Mouse (Mus musculus): Measurements from ENCODE around the gene Dyx1c1. TPM values are rescaled to one million over a fixed set of nuclear protein-coding genes. Genes with fewer than 3 reads are reported as not detected.

Gene Dyx1c1
- under 1 TPM; 0.32 to 0.88 TPM for total RNA-seq (2021)

DNA sequence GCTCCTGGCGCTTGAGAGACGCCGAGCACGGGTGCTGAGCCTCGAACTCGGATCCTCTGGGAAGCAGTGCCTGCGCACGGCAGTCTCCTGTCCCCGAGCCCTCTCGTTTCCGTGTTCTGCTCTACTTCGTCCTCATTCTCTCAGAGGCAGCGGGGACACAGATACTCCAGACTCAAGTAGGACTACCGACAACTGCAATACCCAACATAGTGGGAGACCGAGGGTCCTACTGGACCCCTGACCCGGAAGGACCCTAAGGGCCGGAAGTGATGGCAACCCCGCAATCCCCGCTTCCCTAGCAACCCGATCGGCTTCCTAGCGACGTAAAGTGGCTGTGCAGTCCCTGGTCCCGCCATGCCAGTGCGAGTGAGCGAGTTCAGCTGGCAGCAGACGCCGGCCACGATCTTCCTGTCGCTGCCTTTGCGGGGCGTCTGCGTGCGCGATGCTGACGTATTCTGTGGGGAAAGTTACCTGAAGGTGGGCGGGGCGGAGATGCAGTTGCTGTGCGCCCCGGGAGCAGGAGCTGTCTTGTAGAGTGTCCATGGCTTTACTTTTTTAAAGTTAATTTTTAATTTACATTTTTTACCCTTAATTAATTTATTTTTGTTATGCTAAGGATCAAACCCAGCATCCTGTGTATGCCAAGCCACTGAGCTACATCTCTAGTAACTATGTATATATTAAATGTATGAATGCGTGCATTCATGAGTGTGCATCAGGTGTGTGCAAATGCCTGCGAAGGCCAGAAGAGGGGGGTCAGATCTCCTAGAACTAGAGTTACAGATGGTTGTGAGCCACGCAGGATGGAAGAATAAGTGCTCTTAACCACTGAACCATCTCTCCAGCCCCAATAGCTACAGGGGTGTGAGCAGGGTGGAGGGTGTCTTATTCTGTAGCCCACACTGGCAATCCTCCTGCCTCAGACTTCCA is at the start of gene Dyx1c1, which contains the start of gene Gm44503:
TSS of gene Dyx1c1 (plus strand) at position 265 of the 930 bp plus-strand sequence.
TSS of gene Gm44503 (plus strand) at position 332 of the 930 bp plus-strand sequence.
- peak; percentile 79 for DNase-seq

DNA sequence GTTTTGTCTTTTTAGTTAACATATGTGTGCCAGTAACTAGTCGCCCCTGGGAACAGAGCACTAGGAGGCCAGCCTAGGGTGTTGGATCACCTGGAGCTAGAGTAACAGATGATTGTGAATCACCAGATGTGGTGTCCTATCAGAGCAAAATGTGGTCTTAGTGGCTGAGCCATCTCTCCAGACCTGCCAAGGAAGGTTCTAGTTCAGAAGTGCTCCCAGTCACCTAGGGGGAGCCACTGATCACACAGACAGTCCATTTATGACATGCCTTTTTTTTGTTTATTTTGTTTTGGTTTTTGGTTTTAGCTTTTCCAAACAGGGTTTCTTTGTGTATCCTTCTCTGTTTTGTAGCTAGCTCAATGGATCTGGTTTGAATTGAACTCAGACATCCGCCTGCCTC is 47.2 kb upstream of the Dyx1c1 start:
- no peak for DNase-seq

DNA sequence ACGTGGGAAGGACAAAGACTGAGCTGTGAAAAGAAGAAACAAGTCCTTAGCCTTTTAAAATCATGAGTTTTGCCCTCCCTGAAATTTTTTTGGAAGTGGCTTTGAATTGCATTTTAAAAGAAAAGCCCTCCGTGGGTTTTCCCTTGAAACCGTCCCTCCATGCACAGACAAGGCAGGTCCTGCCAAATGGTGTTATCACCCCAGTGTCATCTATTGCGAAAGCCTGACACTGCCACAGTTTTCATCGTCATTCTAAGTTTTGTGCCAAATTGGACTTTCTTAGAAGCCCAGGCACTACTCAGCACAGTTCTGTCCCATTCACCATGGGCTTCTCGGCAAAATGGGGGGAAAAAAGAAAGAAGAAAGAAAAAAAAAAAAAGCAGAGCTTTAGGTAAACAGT is 45.0 kb upstream of the Dyx1c1 start:
- DNase-seq, result no peak

DNA sequence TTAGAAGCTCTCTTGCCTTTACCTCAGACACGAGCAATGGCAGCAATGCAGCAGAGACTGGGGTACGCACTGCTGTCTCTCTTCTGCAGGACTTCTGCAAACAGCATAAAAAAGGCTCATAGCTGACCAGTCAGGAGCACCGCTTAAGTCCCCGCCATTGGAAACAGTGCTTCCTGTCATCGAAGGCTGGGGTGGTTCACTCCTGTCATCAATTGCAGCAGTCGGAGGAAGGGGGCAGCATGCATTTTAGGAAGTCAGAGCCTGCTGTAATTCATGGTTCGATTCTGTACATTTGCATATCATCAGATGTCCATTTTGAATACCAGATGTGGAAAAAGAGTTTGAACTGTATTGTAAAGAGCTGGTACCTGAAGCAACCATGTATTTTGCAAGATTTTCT is 42.9 kb upstream of the Dyx1c1 start:
- no peak for DNase-seq

DNA sequence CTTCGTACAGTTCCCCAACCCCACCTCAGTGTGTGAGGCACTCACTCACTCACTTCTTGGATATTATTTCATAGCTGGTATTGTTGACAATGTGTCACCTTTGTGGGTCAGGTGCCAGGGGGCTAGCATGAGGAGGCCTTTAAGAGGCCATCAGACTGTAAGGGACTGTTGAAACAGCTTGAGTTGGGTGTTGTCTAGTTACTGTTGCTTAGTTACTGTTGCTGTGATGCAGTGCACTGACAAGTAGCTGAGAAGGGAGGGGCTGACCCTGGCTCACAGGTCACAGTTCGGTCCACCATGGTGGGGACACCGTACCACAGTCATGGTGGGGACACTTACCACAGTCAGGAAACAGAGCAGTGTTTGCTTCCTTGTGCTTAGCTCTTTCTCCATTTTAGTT is 35.5 kb upstream of the Dyx1c1 start:
- DNase-seq, result no peak

DNA sequence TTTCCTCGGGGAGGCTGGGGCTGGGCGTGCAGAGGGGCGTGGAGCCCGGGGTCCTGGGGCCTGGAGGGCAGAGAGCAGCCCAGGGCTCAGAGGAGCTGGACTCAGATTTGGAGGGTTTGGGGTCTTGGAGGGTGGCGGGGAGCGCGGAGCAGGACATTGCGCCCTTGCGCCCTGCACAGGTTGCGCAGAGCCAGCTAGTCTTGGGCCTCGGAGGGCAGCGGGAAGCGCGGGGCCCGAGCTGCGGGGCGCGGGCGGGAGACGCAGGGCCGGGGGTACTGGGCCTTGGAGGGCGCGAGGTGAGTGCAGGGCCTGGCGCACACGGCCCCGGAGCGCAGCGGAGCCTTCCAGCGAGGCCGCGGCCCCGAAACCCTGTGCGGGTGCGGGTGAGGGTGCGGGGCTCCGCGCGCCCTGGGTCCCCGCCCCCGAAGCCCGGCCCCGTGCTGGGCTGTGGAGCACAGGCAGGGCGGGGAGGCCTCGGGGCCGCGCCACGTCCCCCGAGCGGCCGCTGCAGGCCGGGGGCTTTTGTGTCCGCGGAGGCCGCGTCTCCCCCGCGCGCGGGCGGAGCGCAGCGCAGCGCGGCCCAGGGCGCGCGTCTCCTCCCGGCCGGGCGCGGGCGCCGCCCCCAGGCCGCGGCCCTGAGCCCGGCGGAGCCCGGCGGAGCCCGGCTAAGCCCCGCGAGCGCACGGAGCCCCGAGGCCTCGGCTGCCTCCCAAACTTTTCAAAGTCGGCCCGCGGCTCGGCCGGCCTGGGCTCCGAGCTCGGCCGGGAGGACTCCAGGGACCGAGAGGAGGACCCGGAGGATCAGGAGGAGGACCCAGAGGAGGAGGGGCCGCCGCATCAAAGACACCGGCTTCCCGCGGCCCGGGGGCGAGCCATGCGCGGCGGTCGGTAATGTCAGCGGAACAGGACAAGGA is 33.3 kb upstream of the Dyx1c1 start, which contains the start of gene Pygo1:
TSS of gene Pygo1 (plus strand) at position 625 of the 914 bp plus-strand sequence.
- DNase-seq, result peak; percentile 63

DNA sequence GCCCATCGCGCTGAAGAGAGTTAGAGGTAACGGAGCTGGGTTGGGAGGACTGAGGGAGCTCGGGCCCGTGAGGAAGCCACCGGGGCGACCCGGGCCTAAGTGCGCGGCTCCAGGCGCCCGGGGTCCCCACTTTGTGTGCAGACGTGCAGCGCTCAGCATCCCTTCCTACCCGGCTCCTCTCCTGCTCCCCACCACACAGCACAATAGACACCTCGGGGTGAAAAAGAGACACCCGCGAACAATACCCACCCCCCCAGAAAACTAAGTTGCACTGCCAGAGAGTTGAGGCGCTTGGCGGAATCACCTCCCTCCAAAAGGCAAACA is 32.7 kb upstream of the Dyx1c1 start:
- DNase-seq, result no peak

DNA sequence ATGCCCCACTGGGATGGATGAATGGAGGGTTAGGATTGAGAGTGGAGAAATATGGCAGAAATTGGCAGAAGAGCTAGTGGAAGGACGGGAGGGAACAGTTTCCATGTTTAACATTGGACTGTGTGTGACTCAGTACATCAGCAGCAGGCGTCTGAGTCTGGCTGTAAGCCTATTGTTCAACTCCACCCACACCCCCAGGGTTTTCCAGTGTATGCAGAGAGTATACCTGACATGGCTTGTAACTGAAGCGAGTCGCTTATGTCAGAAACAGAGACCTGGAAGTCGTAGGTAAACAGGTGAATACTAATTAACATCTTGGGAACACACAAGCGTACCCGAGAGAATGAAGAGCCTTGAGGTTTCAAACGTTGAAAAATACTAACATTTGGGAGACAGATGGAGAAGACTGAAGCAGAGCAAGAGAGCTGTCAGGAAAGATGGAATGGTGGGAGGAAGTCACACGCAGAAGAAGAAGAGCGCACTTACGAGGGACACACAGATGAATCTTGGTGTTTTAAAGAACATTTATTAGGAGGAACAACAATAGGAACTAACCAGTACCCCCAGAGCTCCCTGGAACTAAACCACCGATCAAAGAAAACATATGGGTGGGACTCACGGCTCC is 27.3 kb upstream of the Dyx1c1 start:
- DNase-seq, result no peak

DNA sequence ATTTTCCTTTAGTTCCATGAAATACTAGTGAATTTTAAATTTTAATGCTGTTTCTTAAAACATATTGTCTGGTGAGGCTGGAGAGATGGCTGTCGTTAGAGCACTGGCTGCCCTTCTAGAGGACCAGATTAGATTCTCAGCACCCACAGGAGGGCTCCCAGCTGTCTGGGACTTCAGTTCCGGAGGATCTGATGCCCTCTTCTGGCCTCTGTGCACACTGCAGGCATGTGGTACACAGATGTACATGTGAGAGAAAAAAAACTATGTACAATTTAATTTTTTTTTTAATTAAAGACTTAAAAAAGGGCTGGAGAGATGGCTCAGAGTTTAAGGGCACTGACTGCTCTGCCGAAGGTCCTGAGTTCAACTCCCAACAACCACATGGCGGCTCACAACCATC is 23.3 kb upstream of the Dyx1c1 start:
- no peak for DNase-seq

DNA sequence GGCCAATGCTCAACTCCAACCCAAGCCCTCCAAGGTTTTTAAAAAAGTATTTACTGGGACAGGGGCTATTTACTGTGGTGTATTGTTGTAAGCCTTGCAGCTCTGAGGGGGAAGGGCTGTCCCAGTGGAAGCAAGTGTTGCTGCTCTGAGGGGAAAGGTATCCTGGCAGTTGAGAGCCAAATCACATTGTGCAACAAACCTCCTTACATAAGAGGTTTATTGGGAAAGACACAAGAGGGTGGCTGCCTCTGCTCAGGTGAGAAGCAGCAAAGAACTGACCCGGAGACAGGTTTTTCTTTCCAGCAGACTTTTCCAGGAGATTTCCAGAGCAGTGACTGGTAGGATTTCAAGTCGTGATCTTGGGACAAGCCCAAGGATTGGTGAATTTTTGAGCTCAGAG is 22.3 kb upstream of the Dyx1c1 start:
- no peak for DNase-seq

DNA sequence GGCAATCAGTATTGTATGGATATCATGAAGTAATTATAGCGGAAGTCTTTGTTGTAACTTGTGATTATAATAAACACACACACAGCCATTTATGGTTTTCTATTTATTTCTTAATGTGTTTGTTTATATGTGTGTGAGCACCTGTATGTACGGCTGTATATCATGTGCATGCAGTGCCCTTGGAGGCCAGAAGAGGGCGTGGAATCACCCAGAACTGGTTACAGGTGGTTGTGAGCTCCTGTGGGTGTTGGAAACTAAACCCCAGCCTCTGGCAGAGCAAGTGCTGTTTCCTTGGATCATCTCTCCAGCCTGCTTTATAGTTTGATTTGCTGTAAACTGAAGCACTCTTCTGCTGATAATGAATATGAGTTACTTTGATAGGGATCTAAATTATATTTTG is 15.2 kb upstream of the Dyx1c1 start:
- DNase-seq, result no peak

DNA sequence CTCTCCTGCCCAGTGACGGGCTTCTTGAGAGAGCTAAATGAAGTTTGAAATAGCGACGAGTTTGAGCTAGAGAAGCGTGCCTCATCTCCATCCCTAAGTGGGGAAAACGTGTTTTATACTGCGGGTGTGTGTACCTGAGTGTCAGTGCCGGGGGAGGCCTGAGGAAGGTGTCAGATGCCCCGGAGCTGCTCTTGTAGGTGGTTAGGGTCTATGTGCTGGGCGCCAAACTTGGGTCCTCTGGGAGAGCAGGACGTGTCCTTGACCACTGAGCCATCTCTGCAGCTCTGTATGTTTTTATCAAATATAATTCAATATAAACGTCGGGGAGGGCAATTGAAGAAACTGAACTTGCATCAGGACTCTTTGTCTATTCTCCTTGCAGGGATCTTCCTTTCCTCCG is 14.3 kb upstream of the Dyx1c1 start:
- DNase-seq, result no peak

DNA sequence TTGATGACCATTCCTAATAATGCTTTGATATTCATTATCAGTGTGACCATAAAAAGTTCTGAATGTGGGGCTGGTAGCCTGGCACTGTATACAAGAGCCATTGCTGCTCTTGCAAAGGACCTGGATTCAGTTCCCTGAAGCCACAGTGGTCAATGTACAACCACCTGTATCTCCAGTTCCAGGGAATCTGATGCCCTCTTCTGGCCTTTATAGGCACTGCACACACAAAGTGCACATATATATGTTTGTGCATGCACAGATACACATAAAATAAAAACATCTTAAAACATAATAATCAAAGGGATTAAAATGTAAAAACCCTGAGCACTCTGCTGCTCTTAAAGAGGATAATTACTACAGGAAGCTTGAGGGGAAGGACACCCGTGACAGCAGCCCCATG is 11.6 kb upstream of the Dyx1c1 start:
- DNase-seq, result no peak

DNA sequence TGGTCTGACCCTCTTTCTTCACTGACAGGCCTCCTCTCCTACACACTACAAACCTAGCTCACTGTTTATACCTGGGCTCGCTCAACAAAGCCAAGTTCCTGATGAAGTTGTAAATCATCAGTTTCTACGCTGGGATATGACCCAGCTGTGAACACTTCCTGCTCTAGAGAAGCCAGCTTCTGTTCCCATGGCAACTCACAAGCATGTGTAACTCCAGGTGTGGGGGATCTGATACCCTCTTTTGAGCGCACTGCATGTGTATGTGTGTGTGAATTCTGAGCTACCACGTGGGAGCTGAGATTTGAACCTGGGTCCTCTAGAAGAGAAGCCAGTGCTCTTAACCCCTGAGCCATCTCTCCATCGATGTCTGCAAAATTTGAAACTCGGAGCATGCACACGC is 9.0 kb upstream of the Dyx1c1 start:
- no peak for DNase-seq

DNA sequence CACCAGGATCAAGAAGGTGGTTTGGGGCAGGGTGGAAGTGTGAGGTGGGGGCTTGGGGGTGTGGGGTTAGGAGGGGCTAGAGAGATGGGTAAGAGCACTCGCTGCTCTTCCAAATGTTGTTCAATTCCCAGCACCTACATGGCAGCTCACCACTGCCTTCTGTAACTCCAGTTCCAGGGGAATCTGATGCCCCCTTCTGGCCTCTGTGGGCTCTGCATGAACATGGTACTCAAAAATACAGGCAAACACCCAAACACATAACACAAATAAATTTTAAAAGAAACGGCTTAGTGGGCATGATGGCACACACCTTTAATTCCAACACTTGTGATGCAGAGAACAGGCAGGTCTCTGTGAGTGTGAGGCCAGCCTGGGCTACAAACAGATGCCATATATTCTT is 3.8 kb upstream of the Dyx1c1 start:
- peak; percentile 14 for DNase-seq

DNA sequence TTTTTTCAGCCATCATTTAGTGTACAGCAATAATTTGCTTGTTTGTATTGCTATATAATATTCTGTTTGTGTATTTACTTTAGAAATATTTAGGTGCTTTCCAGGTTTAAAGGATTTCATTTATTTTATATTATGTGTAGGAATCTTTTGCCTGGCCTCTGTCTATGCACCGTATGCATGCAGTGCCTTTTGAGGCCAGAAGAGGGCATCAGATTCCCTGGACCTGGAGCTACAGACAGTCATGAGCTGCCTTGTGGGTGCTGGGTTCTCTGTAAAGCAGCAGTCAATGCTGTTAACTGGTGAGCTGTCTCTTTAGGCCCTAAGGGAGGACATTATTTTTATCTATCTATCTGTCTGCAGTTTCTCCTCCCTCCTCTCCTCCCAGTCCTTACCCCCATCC is 3.0 kb upstream of the Dyx1c1 start:
- DNase-seq, result peak; percentile 53

DNA sequence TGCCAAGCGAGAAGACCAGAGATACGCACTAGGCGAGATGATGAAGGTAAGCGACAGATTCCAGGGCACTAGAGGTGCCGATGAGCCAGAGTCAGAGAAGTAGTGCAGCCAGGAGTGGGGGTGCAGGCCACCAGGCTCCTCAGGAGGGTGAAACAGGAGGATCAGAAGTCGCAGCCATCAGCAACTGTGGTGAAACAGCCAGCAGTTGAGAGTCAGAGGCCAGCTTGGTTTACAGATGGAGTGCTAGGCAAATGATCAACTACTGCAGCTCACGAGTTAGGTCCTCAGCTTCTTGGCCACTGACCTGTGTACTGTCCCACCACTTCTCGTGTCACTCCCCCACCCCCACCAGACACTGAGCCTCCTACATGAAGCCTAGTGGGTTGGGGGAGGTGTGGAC is 2.8 kb downstream of the Dyx1c1 start:
- no peak for DNase-seq

DNA sequence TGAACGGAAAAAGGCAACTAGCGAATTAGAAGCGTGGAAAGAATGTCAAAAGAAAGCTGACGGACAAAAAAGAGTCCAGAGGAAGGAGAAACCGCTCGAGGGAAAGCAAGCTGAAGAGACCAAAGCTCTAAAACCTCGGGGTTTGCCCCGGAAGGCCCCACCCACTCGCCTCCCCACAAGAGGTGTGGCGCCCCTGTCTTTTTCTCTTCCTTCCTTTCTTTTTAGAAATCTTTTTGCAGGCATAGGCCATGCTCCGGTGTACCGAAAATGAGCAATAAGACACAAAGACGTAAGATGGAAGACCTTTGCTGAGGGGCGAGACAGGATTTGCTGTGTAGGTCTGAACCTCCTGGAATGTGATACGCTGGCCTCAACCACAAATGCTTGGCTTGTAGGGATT is 3.4 kb downstream of the Dyx1c1 start:
- no peak for DNase-seq

DNA sequence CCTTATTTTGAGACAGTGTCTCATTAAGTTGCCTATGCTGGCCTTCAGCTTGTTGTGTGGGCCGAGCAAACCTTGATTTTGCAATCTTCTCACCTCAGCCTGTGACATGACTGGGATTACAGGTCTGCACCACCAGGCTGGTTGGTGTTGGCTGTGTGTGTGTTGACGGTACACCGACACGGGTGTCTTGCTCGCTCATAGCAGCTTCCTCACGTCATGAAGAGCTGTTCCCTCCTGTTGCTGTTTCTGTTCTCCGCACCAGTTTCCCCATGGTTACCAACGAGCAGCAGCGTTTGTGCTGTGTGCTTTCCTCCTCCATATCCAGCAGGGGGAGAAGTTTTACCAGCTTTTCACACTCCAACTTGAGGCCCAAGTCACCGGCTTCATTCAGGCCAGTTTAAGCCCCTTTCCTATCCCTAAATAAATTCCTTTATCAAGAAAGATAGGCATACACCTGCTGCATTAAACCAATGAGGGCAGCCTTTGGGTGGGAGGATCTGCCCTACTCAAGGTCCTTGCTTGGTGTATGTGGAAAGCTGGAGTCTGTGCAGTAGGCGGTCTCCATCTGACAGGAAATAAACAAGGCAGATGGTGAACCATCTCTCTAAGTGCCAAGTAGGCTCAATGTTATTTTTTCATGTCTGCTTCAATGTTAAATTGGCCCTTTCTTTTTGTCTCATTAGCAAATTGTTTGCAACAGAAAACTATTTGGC is 9.9 kb downstream of the Dyx1c1 start:
- DNase-seq, result peak; percentile 39

DNA sequence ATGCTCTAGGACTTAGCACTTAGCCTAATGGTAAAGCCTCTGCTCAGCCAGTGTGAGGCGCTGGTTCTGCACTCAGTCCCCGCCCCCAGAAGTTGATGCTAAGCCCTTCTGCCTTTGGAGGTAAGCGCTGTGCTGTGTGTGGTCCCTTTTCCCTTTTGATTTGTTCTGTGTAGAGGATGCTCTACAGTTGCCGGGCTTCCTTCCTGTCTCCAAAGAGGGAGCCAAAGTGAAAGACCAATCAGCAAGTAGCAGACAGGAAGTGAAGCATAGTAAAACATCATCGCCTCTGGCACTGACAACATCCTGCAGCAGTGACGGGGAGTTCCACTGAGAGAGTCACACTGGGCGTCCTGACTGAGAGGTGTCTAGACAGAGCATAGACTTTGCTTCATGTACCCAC is 11.3 kb downstream of the Dyx1c1 start:
- peak; percentile 12 for DNase-seq

DNA sequence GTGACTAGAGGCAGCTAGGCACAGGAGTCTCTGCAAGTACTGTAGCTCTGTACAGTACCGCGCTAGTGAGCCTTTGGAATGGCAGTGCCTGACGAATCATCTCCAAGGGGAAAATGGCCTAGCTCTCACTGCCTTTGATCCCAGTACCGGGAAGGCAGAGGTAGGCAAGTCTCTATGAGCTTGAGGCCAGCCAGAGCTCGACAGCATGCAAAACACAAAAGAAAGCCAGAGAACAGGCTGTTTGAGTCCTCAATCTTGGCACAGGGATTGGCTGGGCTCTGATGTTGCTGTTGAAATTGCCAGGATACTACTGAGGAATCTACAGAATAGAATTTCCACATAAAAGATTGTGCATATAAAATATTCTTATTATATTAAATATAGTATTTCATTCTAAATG is 13.8 kb downstream of the Dyx1c1 start:
- no peak for DNase-seq

DNA sequence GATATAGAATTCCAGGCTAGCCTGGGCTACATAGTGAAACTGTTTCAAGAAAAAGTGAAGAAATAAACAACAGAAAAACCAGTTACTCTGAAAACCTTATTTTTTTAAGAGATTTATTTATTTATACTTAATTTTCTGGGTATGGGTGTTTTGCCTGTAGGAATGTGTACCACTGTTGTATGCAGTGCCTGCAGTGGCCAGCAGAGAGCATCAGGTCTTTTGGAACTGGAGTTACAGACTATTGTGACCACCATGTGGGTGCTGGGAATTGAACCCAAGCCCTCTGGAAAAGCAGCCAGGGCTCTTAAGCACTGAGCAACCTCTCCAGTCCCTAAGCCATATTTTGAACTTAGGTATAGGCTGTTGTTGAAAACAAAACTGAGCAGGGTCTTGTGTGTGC is 14.4 kb downstream of the Dyx1c1 start:
- DNase-seq, result no peak
